10 mouse cellular contexts compared by ENCODE assay signal in genomic region chr8:127753793-127754565, GRCm38 (mm10).
A peak's percentile ranks its signal among the peaks of the same experiment; 100 is the strongest.
DNase-seq lines count a peak whose midpoint lies in the region; ATAC-seq lines count a peak whose summit lies in the region.
"Had no signal": no experiment of that assay in that cellular context is flagged by ENCODE, and none has a peak within 500 bp of the region (broad histone marks: within the 10 kb centered on the region; RNA-seq: fewer than 3 reads in every experiment).

No protein-coding gene starts in this region.

- DNase-seq in cerebellum, adult 9-10 months, result peak; percentile 2
- DNase-seq in cerebellum, adult 18-20 months, result no peak
- DNase-seq in midbrain, embryonic 11.5 days (ENCODE audit: low spot score, missing footprints), result peak; percentile 54
- DNase-seq in kidney, postnatal 14 days, result peak; percentile 60
- peak; percentile 23 for DNase-seq in skeletal muscle tissue, adult 2 months (ENCODE audit: low read depth, low spot score)
- DNase-seq in forebrain, embryonic 14.5 days (ENCODE audit: low spot score), result no peak

- H3K27me3 ChIP-seq in midbrain, embryonic 11.5 days (ENCODE audit: control insufficient read depth, insufficient read depth, low read length), result no peaks in the 10 kb centered on the region
- no peaks in the 10 kb centered on the region for H3K27me3 ChIP-seq in midbrain, embryonic 16.5 days (ENCODE audit: control insufficient read depth, insufficient read depth, low read depth, low read length)
- H3K27me3 ChIP-seq in forebrain, embryonic 14.5 days (replicated peaks; ENCODE audit: control insufficient read depth, insufficient read depth, low read length), result no peaks in the 10 kb centered on the region
- H3K27me3 ChIP-seq: forebrain, embryonic 15.5 days had no signal

- H3K9ac ChIP-seq in midbrain, embryonic 11.5 days (ENCODE audit: low read length), result no peak overlapping the region
- H3K9ac ChIP-seq in midbrain, embryonic 16.5 days (ENCODE audit: low read depth, low read length), result no peak overlapping the region
- no peak overlapping the region for H3K9ac ChIP-seq in forebrain, embryonic 14.5 days (ENCODE audit: low read length)
- H3K9ac ChIP-seq: forebrain, embryonic 15.5 days had no signal

- H3K4me1 ChIP-seq in midbrain, embryonic 11.5 days (ENCODE audit: control insufficient read depth, insufficient read depth, low read length), result no peaks in the 10 kb centered on the region
- H3K4me1 ChIP-seq in midbrain, embryonic 16.5 days (ENCODE audit: control insufficient read depth, insufficient read depth, low read length), result no peaks in the 10 kb centered on the region
- H3K4me1 ChIP-seq in forebrain, embryonic 14.5 days (ENCODE audit: control insufficient read depth, insufficient read depth, low read length), result no peaks in the 10 kb centered on the region
- H3K4me1 ChIP-seq: forebrain, embryonic 15.5 days; megakaryocyte, embryonic 14.5 days had no signal

- no peak overlapping the region for H3K27ac ChIP-seq in midbrain, embryonic 11.5 days (ENCODE audit: low read depth, low read length)
- H3K27ac ChIP-seq in midbrain, embryonic 16.5 days (ENCODE audit: low read length), result no peak overlapping the region
- H3K27ac ChIP-seq in forebrain, embryonic 14.5 days (ENCODE audit: low read depth, low read length), result no peak overlapping the region
- H3K27ac ChIP-seq: forebrain, embryonic 15.5 days had no signal

- no peaks in the 10 kb centered on the region for H3K36me3 ChIP-seq in midbrain, embryonic 11.5 days (ENCODE audit: control insufficient read depth, insufficient read depth, low read length)
- H3K36me3 ChIP-seq in midbrain, embryonic 16.5 days (ENCODE audit: control insufficient read depth, insufficient read depth, low read length), result no peaks in the 10 kb centered on the region
- no peaks in the 10 kb centered on the region for H3K36me3 ChIP-seq in forebrain, embryonic 14.5 days (ENCODE audit: control insufficient read depth, insufficient read depth, low read length)
- H3K36me3 ChIP-seq: forebrain, embryonic 15.5 days had no signal

- H3K9me3 ChIP-seq in midbrain, embryonic 11.5 days (ENCODE audit: control insufficient read depth, low read length), result no peaks in the 10 kb centered on the region
- H3K9me3 ChIP-seq in midbrain, embryonic 16.5 days (replicated peaks; ENCODE audit: control insufficient read depth, low read length, poor library complexity, severe bottlenecking), result no peaks in the 10 kb centered on the region
- no peaks in the 10 kb centered on the region for H3K9me3 ChIP-seq in forebrain, embryonic 14.5 days (replicated peaks; ENCODE audit: control insufficient read depth, low read length)
- H3K9me3 ChIP-seq: forebrain, embryonic 15.5 days; megakaryocyte, embryonic 14.5 days had no signal

- no peak overlapping the region for H3K4me2 ChIP-seq in midbrain, embryonic 11.5 days
- H3K4me2 ChIP-seq in midbrain, embryonic 16.5 days (ENCODE audit: low read length), result no peak overlapping the region
- H3K4me2 ChIP-seq in forebrain, embryonic 14.5 days (ENCODE audit: low read length), result no peak overlapping the region
- H3K4me2 ChIP-seq: forebrain, embryonic 15.5 days had no signal

- no peak for ATAC-seq in midbrain, embryonic 11.5 days (ENCODE audit: low FRiP score)
- ATAC-seq in midbrain, embryonic 16.5 days, result no peak
- no peak for ATAC-seq in erythroid progenitor cell, adult 5-6 weeks (replicated peaks; ENCODE audit: low FRiP score, poor library complexity, severe bottlenecking)
- ATAC-seq in forebrain, embryonic 14.5 days, result no peak
- ATAC-seq: forebrain, embryonic 15.5 days had no signal

- WGBS in midbrain, embryonic 11.5 days, result 89% methylated on average over 5 of the region's 5 CpGs
- WGBS in midbrain, embryonic 16.5 days, result 90% methylated on average over 5 of the region's 5 CpGs
- WGBS in forebrain, embryonic 14.5 days, result 97% methylated on average over 5 of the region's 5 CpGs

- no peak overlapping the region for H3K4me3 ChIP-seq in midbrain, embryonic 11.5 days (ENCODE audit: low read depth, low read length)
- H3K4me3 ChIP-seq in midbrain, embryonic 16.5 days (ENCODE audit: low read depth, low read length), result no peak overlapping the region
- H3K4me3 ChIP-seq in forebrain, embryonic 14.5 days (ENCODE audit: low read depth, low read length), result no peak overlapping the region
- H3K4me3 ChIP-seq: forebrain, embryonic 15.5 days; megakaryocyte, embryonic 14.5 days had no signal

Comparison
In these comparisons a context has a peak if more than half of its experiments do, and no peak if none do; other contexts are left out.
1. DNase-seq: peak in cerebellum, adult 9-10 months (single experiment), midbrain, embryonic 11.5 days (single experiment), kidney, postnatal 14 days (single experiment) and skeletal muscle tissue, adult 2 months (single experiment); none in cerebellum, adult 18-20 months (0 of 2) and forebrain, embryonic 14.5 days (single experiment).